Mouse (Mus musculus) neural tube, embryonic 15.5 days (tissue): Measurements from ENCODE around the gene Dusp3. TPM values are rescaled to one million over a fixed set of nuclear protein-coding genes. Genes with fewer than 3 reads are reported as not detected.
A peak's percentile ranks its signal among the peaks of the same experiment; 100 is the strongest.
"Not testable (repeated sequence)": the region's sequence is repeated elsewhere in the genome, so short reads cannot be mapped to it uniquely, and the experiment has no call there.

Experiments
- ATAC-seq: fragments of 200-750 bp; cut with Nextera tagmentation; 2 replicates; pipeline ENCODE4 v1.8.0; 2017; ENCODE audit warnings: mild to moderate bottlenecking, moderate TSS enrichment, moderate library complexity; ENCODE audit not compliant: low FRiP score
- H3K27ac ChIP-seq: fragments of 300-500 bp; sonication (generic); replicated peaks from 2 replicates; pipeline ENCODE4 v1.5.1; 2015; ENCODE audit warnings: mild to moderate bottlenecking, inconsistent platforms
- H3K27me3 ChIP-seq: fragments of 300-500 bp; sonication (generic); replicated peaks from 2 replicates; pipeline ENCODE4 v1.6.1; 2015; ENCODE audit warnings: inconsistent platforms
- H3K36me3 ChIP-seq: fragments of 300-500 bp; sonication (generic); 2 replicates; pipeline ENCODE4 v1.6.1; 2015; ENCODE audit warnings: inconsistent platforms
- H3K4me1 ChIP-seq: fragments of 300-500 bp; sonication (generic); 2 replicates; pipeline ENCODE4 v1.6.1; 2015; ENCODE audit warnings: inconsistent platforms
- H3K4me2 ChIP-seq: fragments of 300-500 bp; sonication (generic); 2 replicates; pipeline ENCODE4 v1.6.1; 2015; ENCODE audit warnings: inconsistent platforms, mild to moderate bottlenecking, moderate library complexity
- H3K4me3 ChIP-seq: fragments of 300-500 bp; sonication (generic); replicated peaks from 2 replicates; pipeline ENCODE4 v1.5.1; 2015; ENCODE audit warnings: mild to moderate bottlenecking, inconsistent platforms
- H3K9ac ChIP-seq: fragments of 300-500 bp; sonication (generic); replicated peaks from 2 replicates; pipeline ENCODE4 v1.6.1; 2015; ENCODE audit warnings: mild to moderate bottlenecking, inconsistent platforms
- H3K9me3 ChIP-seq: fragments of 300-500 bp; sonication (generic); replicated peaks from 2 replicates; pipeline ENCODE4 v1.6.1; 2016; ENCODE audit warnings: inconsistent platforms
- WGBS: fragments of 180-500 bp; shearing (Covaris S2); methylation state at CpG from one replicate; pipeline ENCODE4 v1.1.7; 2015; ENCODE audit warnings: mixed read lengths; 5-methylcytosine and 5-hydroxymethylcytosine counted together
- polyA plus RNA-seq: library from polyadenylated mRNA; unstranded; fragments of >200 nt; fragmentation: Nextera tagmentation; extraction: Ambion mirVana; gene quantifications from 2 replicates; pipeline ENCODE4 v1.2.1, GENCODE M21; 2015

Dusp3 gene
- polyA plus RNA-seq, 1 experiment from 2014 or later: 28.9 TPM

GRCm38 (mm10) chr11:101985450-101985849 lies 1.4 kb downstream of the Dusp3 start:
- H3K36me3 ChIP-seq, ATAC-seq, H3K4me3 ChIP-seq, H3K27ac ChIP-seq, H3K9me3 ChIP-seq, H3K27me3 ChIP-seq, H3K9ac ChIP-seq: not testable (repeated sequence)
- Histone ChIP-seq H3K4me1 (peaks cover 30% of the 10 kb centered on the region), H3K4me2 (peak overlapping the region; percentile 99)
- WGBS: 71% methylated on average over 6 of the region's 6 CpGs

GRCm38 (mm10) chr11:101984054-101985025 lies 2.5 kb downstream of the Dusp3 start, which contains the start of gene Cfap97d1:
TSS of gene Cfap97d1 (plus strand) at chr11:101984279.
- Histone ChIP-seq H3K27ac (peak within 1 kb of the TSS; percentile 83), H3K36me3 (0 out of 2 replicates have a peak, but pooled peaks cover 2% of the 10 kb centered on the region), H3K4me3 (peak within 1 kb of the TSS; percentile 75), H3K4me2 (peak within 1 kb of the TSS; percentile 99), H3K4me1 (peaks cover 30% of the 10 kb centered on the region), H3K27me3 (no peaks in the 10 kb centered on the region), H3K9me3 (no peaks in the 10 kb centered on the region), H3K9ac (peak within 1 kb of the TSS; percentile 76)
- peak; percentile 81 for ATAC-seq
- WGBS: under 1% methylated on average over 65 of the region's 71 CpGs

GRCm38 (mm10) chr11:101983431-101983921 lies 3.3 kb downstream of the Dusp3 start:
- H3K36me3 ChIP-seq: 0 out of 2 replicates have a peak, but pooled peaks cover 6% of the 10 kb centered on the region
- H3K4me1 ChIP-seq: peaks cover 30% of the 10 kb centered on the region
- no peak overlapping the region for H3K9ac ChIP-seq
- H3K27ac ChIP-seq: no peak overlapping the region; the same call in 1 of the 2 replicates
- H3K4me2 ChIP-seq: peak overlapping the region; percentile 99
- H3K4me3 ChIP-seq: peak overlapping the region; percentile 75
- no peaks in the 10 kb centered on the region for H3K9me3 ChIP-seq
- 68% methylated on average over 10 of the region's 10 CpGs for WGBS
- ATAC-seq: no peak
- H3K27me3 ChIP-seq: no peaks in the 10 kb centered on the region

- peak overlapping the region; percentile 99 for H3K4me2 ChIP-seq
- no peak overlapping the region for H3K9ac ChIP-seq
- 0 out of 2 replicates have a peak, but pooled peaks cover 6% of the 10 kb centered on the region for H3K36me3 ChIP-seq
- no peaks in the 10 kb centered on the region for H3K27me3 ChIP-seq
- no peak for ATAC-seq
- no peak overlapping the region for H3K27ac ChIP-seq
- peaks cover 30% of the 10 kb centered on the region for H3K4me1 ChIP-seq
- no peak overlapping the region for H3K4me3 ChIP-seq
- no peaks in the 10 kb centered on the region for H3K9me3 ChIP-seq
- WGBS: 75% methylated on average over 6 of the region's 6 CpGs
Measured at GRCm38 (mm10) chr11:101982981-101983411, 3.8 kb downstream of the Dusp3 start.

- Histone ChIP-seq H3K27me3 (no peaks in the 10 kb centered on the region), H3K4me3 (no peak overlapping the region), H3K36me3 (0 out of 2 replicates have a peak, but pooled peaks cover 6% of the 10 kb centered on the region), H3K4me1 (peaks cover 30% of the 10 kb centered on the region), H3K4me2 (no peak overlapping the region), H3K27ac (no peak overlapping the region), H3K9ac (no peak overlapping the region), H3K9me3 (no peaks in the 10 kb centered on the region)
- no peak for ATAC-seq
- WGBS: 85% methylated on average over 12 of the region's 12 CpGs
Measured at GRCm38 (mm10) chr11:101981850-101982249, 5.0 kb downstream of the Dusp3 start.

GRCm38 (mm10) chr11:101980603-101981157 lies 6.1 kb downstream of the Dusp3 start:
- WGBS: 82% methylated on average over 9 of the region's 9 CpGs
- H3K4me3 ChIP-seq: no peak overlapping the region
- H3K4me2 ChIP-seq: no peak overlapping the region
- no peak overlapping the region for H3K27ac ChIP-seq
- H3K4me1 ChIP-seq: peaks cover 22% of the 10 kb centered on the region
- 0 out of 2 replicates have a peak, but pooled peaks cover 6% of the 10 kb centered on the region for H3K36me3 ChIP-seq
- no peaks in the 10 kb centered on the region for H3K9me3 ChIP-seq
- no peak overlapping the region for H3K9ac ChIP-seq
- ATAC-seq: no peak
- no peaks in the 10 kb centered on the region for H3K27me3 ChIP-seq

GRCm38 (mm10) chr11:101979140-101979539 lies 7.7 kb downstream of the Dusp3 start:
- no peak overlapping the region for H3K27ac ChIP-seq
- H3K4me3 ChIP-seq: no peak overlapping the region
- 0 out of 2 replicates have a peak, but pooled peaks cover 6% of the 10 kb centered on the region for H3K36me3 ChIP-seq
- 86% methylated on average over 5 of the region's 5 CpGs for WGBS
- H3K4me2 ChIP-seq: no peak overlapping the region
- no peak for ATAC-seq
- no peaks in the 10 kb centered on the region for H3K9me3 ChIP-seq
- H3K4me1 ChIP-seq: peaks cover 14% of the 10 kb centered on the region
- no peak overlapping the region for H3K9ac ChIP-seq
- H3K27me3 ChIP-seq: no peaks in the 10 kb centered on the region

- 95% methylated on average over 7 of the region's 7 CpGs for WGBS
Measured at GRCm38 (mm10) chr11:101976949-101977348, 9.9 kb downstream of the Dusp3 start.

GRCm38 (mm10) chr11:101974923-101975322 lies 11.9 kb downstream of the Dusp3 start:
- WGBS: 53% methylated on average over 9 of the region's 9 CpGs
- no peaks in the 10 kb centered on the region for H3K4me1 ChIP-seq
- no peak overlapping the region for H3K27ac ChIP-seq
- no peak overlapping the region for H3K9ac ChIP-seq
- no peak overlapping the region for H3K4me2 ChIP-seq
- H3K36me3 ChIP-seq: 0 out of 2 replicates have a peak, but pooled peaks cover 6% of the 10 kb centered on the region
- H3K9me3 ChIP-seq: no peaks in the 10 kb centered on the region
- no peak for ATAC-seq
- H3K27me3 ChIP-seq: no peaks in the 10 kb centered on the region
- H3K4me3 ChIP-seq: no peak overlapping the region

More at GRCm38 (mm10) chr11:101976949-101977348, 9.9 kb downstream of the Dusp3 start:
- H3K4me2 ChIP-seq: no peak overlapping the region
- no peak overlapping the region for H3K9ac ChIP-seq
- H3K9me3 ChIP-seq: no peaks in the 10 kb centered on the region
- H3K4me1 ChIP-seq: no peaks in the 10 kb centered on the region
- no peak for ATAC-seq
- no peak overlapping the region for H3K27ac ChIP-seq
- 0 out of 2 replicates have a peak, but pooled peaks cover 6% of the 10 kb centered on the region for H3K36me3 ChIP-seq
- no peaks in the 10 kb centered on the region for H3K27me3 ChIP-seq
- no peak overlapping the region for H3K4me3 ChIP-seq

GRCm38 (mm10) chr11:101974181-101974580 lies 12.6 kb downstream of the Dusp3 start:
- 0 out of 2 replicates have a peak, but pooled peaks cover 4% of the 10 kb centered on the region for H3K36me3 ChIP-seq
- no peaks in the 10 kb centered on the region for H3K9me3 ChIP-seq
- ATAC-seq: no peak
- H3K9ac ChIP-seq: no peak overlapping the region
- no peak overlapping the region for H3K4me3 ChIP-seq
- H3K4me2 ChIP-seq: no peak overlapping the region
- no peaks in the 10 kb centered on the region for H3K4me1 ChIP-seq
- no peak overlapping the region for H3K27ac ChIP-seq
- H3K27me3 ChIP-seq: no peaks in the 10 kb centered on the region
- 58% methylated on average over 6 of the region's 6 CpGs for WGBS

GRCm38 (mm10) chr11:101973496-101973895 lies 13.3 kb downstream of the Dusp3 start:
- Histone ChIP-seq H3K9me3 (no peaks in the 10 kb centered on the region), H3K4me3 (no peak overlapping the region), H3K27ac (no peak overlapping the region), H3K27me3 (no peaks in the 10 kb centered on the region), H3K4me2 (no peak overlapping the region), H3K4me1 (peaks cover 3% of the 10 kb centered on the region), H3K9ac (no peak overlapping the region), H3K36me3 (no peaks in the 10 kb centered on the region)
- 77% methylated on average over 9 of the region's 9 CpGs for WGBS
- no peak for ATAC-seq
